Mouse (Mus musculus) heart, postnatal 0 days (tissue): Measurements from ENCODE around the gene Rps6kb1. TPM values are rescaled to one million over a fixed set of nuclear protein-coding genes. Genes with fewer than 3 reads are reported as not detected.

Experiments
- ATAC-seq: fragments of 200-750 bp; cut with Nextera tagmentation; 2 replicates; pipeline ENCODE4 v1.8.0; 2017; ENCODE audit warnings: low read depth, moderate number of reproducible peaks, moderate library complexity; ENCODE audit not compliant: insufficient read depth
- DNase-seq: peaks from one replicate; pipeline ENCODE4 v3.0.0-alpha.2; 2016; ENCODE audit warnings: low spot score
- H3K27ac ChIP-seq: fragments of 300-500 bp; sonication (generic); 2 replicates; pipeline ENCODE4 v1.5.1; 2014; ENCODE audit warnings: low read depth, mild to moderate bottlenecking
- H3K27me3 ChIP-seq: fragments of 300-500 bp; sonication (generic); 2 replicates; pipeline ENCODE4 v1.6.1; 2014; ENCODE audit warnings: low read length, mixed read lengths; ENCODE audit not compliant: control insufficient read depth, insufficient read depth
- H3K36me3 ChIP-seq: fragments of 300-500 bp; sonication (generic); replicated peaks from 2 replicates; pipeline ENCODE4 v1.6.1; 2014; ENCODE audit warnings: low read length, mixed read lengths; ENCODE audit not compliant: control insufficient read depth, insufficient read depth
- H3K4me1 ChIP-seq: fragments of 300-500 bp; sonication (generic); 2 replicates; pipeline ENCODE4 v1.6.1; 2014; ENCODE audit warnings: antibody characterized with exemption; ENCODE audit not compliant: control insufficient read depth, insufficient read depth
- H3K4me2 ChIP-seq: fragments of 300-500 bp; sonication (generic); 2 replicates; pipeline ENCODE4 v1.6.1; 2014; ENCODE audit warnings: low read depth, mild to moderate bottlenecking, low read length, moderate library complexity
- H3K4me3 ChIP-seq: fragments of 300-500 bp; sonication (generic); 2 replicates; pipeline ENCODE4 v1.5.1; 2014; ENCODE audit warnings: low read depth, low read length
- H3K9ac ChIP-seq: fragments of 300-500 bp; sonication (generic); replicated peaks from 2 replicates; pipeline ENCODE4 v1.6.1; 2014; ENCODE audit warnings: low read depth, low read length, mixed read lengths
- H3K9me3 ChIP-seq: fragments of 300-500 bp; sonication (generic); replicated peaks from 2 replicates; pipeline ENCODE4 v1.6.1; 2016; ENCODE audit warnings: low read length; ENCODE audit not compliant: control insufficient read depth
- CTCF ChIP-seq: IDR thresholded peaks from 2 replicates; pipeline ENCODE4 v1.5.1; 2016; ENCODE audit warnings: antibody characterized with exemption, control low read depth, low read depth
- EP300 ChIP-seq: IDR thresholded peaks from 2 replicates; pipeline ENCODE4 v1.6.1; 2016; ENCODE audit warnings: antibody characterized with exemption, low read depth
- WGBS: fragments of 180-500 bp; shearing (Covaris S2); extraction: QIAGEN DNeasy Blood & Tissue Kit; methylation state at CpG from one replicate; pipeline ENCODE4 v1.1.7; 2014; 5-methylcytosine and 5-hydroxymethylcytosine counted together
- polyA plus RNA-seq: library from polyadenylated mRNA; unstranded; fragments of >200 nt; fragmentation: Nextera tagmentation; extraction: Ambion mirVana; gene quantifications from 2 replicates; pipeline ENCODE4 v1.2.1, GENCODE M21; 2015
- total RNA-seq: library from RNA; depleted of rRNA; stranded (reverse); fragments of >200 nt; gene quantifications from 2 replicates; pipeline ENCODE4 v1.2.3, GENCODE M21; 2014; ENCODE audit warnings: low replicate concordance

Rps6kb1 gene
- total and polyA plus RNA-seq, 2 experiments from 2014 or later = 10.5 to 37.1 TPM

GRCm38 (mm10) chr11:86532834-86533233, 11.8 kb downstream of the Rps6kb1 start:
- Histone ChIP-seq H3K27ac (no peak overlapping the region), H3K9ac (no peak overlapping the region), H3K4me3 (no peak overlapping the region), H3K9me3 (no peaks in the 10 kb centered on the region), H3K4me2 (no peak overlapping the region), H3K27me3 (no peaks in the 10 kb centered on the region), H3K4me1 (no peaks in the 10 kb centered on the region), H3K36me3 (peaks cover 45% of the 10 kb centered on the region)
- 75% methylated on average over 1 of the region's 1 CpGs for WGBS
- TF ChIP-seq EP300 (no peak), CTCF (peak; percentile 50)
- DNase-seq (peak; percentile 27), ATAC-seq (no peak)

DNA sequence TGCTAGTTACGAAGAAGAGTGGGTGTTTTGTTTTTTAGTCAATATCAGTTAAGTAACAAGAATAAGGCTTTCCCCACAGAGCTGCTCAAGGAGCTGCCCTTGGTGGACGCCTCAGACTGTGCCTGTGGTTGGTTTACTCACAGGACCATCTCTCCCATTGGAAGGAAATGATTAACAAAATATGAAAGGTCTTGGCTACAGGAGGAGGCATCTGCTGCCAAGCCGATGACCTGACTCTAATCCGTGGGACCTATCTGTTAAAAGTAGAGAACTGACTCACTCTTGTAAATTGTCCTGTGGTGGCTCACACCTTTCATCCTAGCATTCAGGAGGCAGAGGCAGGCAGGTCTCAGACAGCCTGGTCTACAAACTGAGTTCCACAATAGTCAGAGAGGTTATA, 17.1 kb downstream of the Rps6kb1 start:
- TF ChIP-seq CTCF (no peak), EP300 (no peak)
- Histone ChIP-seq H3K27me3 (no peaks in the 10 kb centered on the region), H3K4me2 (no peak overlapping the region), H3K9ac (no peak overlapping the region), H3K36me3 (peaks cover 83% of the 10 kb centered on the region), H3K4me3 (no peak overlapping the region), H3K4me1 (no peaks in the 10 kb centered on the region), H3K9me3 (no peaks in the 10 kb centered on the region), H3K27ac (no peak overlapping the region)
- 94% methylated on average over 4 of the region's 4 CpGs for WGBS
- DNase-seq = no peak
- no peak for ATAC-seq

DNA sequence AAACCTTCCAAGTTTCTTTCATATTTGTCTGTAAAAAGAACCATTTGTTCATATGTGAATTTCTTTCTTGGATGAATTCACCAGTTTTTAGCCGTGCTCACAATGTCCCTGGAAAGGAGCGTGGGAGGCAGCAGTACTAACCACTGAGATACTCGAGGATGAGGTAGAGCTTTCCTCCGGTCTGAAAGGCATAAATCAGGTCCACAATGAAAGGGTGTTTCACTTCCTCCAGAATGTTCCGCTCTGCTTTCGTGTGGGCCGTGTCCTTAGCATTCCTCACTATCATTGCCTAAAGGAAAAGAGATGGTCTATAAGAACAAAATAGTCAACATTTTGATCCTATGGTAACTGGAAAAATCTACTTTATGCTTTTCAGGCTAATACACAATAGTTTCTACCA, 24.9 kb downstream of the Rps6kb1 start:
- H3K36me3 ChIP-seq = peaks cover 83% of the 10 kb centered on the region
- H3K27me3 ChIP-seq = no peaks in the 10 kb centered on the region
- ATAC-seq (no peak), DNase-seq (no peak)
- TF ChIP-seq EP300 = no peak
- no peak overlapping the region for H3K4me2 ChIP-seq
- H3K9ac ChIP-seq = no peak overlapping the region
- no peak overlapping the region for H3K4me3 ChIP-seq
- no peak overlapping the region for H3K27ac ChIP-seq
- H3K4me1 ChIP-seq = no peaks in the 10 kb centered on the region
- H3K9me3 ChIP-seq = no peaks in the 10 kb centered on the region
- WGBS = 78% methylated on average over 7 of the region's 7 CpGs

DNA sequence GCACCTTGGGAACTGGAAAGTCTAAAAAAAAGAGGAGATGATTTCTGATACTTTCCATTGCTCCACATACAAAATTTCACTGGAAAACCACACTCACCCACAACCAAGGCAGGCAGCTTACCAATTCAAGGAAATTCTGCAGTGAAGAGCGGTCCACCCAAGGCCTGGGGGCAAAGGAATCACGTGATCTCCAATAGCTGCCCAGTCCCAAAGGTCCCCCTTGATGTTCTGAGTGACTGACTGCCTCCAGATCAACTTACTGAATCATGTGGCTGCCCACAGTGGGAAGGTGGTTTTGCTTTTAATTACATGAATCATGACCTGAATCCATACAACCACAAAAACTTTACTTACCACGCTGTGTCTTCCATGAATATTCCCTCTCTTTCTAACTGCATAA, 27.4 kb downstream of the Rps6kb1 start:
- H3K27me3 ChIP-seq = no peaks in the 10 kb centered on the region
- H3K36me3 ChIP-seq = peaks cover 80% of the 10 kb centered on the region
- H3K9ac ChIP-seq = no peak overlapping the region
- no peaks in the 10 kb centered on the region for H3K4me1 ChIP-seq
- TF ChIP-seq CTCF (no peak), EP300 (no peak)
- no peak for ATAC-seq
- H3K27ac ChIP-seq = no peak overlapping the region
- 90% methylated on average over 3 of the region's 3 CpGs for WGBS
- no peaks in the 10 kb centered on the region for H3K9me3 ChIP-seq
- H3K4me3 ChIP-seq = no peak overlapping the region
- no peak for DNase-seq
- no peak overlapping the region for H3K4me2 ChIP-seq

DNA sequence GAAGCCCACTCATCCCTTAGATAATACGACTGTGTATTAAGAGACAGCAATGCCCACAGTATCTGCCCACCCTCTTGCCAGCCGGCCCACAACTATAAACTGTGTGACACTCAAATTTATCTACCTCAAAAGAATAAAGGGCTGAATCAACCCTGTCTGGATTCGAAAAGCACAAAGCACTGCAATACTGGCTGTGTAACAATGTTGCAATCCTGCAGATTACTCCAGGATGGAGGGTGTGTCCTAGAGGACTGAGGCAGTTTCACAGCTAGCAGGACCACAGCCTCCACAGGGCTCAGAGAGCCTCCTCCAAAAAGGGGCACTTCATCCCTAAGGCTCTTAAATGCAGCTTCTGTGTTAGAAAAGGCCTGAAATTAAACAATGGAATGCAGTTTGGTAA, 28.0 kb downstream of the Rps6kb1 start:
- Histone ChIP-seq H3K36me3 (peaks cover 80% of the 10 kb centered on the region), H3K9me3 (no peaks in the 10 kb centered on the region), H3K4me2 (no peak overlapping the region), H3K4me1 (no peaks in the 10 kb centered on the region), H3K27me3 (no peaks in the 10 kb centered on the region), H3K27ac (no peak overlapping the region), H3K4me3 (no peak overlapping the region), H3K9ac (no peak overlapping the region)
- TF ChIP-seq EP300 = no peak
- no peak for TF ChIP-seq CTCF
- DNase-seq = no peak
- no peak for ATAC-seq
- WGBS = 88% methylated on average over 3 of the region's 3 CpGs

DNA sequence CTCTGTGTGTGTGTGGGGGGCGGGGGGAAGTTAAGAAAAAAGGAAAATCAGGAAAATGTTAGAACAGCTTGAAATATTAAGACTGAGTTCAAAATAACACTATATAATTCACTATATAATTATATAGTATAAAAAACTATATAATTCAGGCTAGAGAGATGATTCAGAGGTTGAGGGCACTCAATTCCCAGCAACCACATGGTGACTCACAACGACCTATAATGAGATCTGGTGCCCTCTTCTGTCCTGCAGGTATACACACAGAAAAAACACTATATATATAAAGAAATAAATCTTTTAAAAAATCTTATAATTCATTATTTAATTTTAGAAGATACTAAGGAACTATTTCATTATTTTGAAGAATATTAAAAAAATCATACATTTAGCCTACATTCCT, 36.6 kb downstream of the Rps6kb1 start:
- TF ChIP-seq CTCF (no peak), EP300 (no peak)

More for the DNA sequence above, 36.6 kb downstream of the Rps6kb1 start:
- Histone ChIP-seq H3K9me3 (no peaks in the 10 kb centered on the region), H3K27me3 (no peaks in the 10 kb centered on the region), H3K4me1 (no peaks in the 10 kb centered on the region), H3K4me2 (no peak overlapping the region), H3K36me3 (peaks cover 88% of the 10 kb centered on the region), H3K9ac (no peak overlapping the region), H3K4me3 (no peak overlapping the region), H3K27ac (no peak overlapping the region)
- DNase-seq = no peak
- ATAC-seq = no peak
- WGBS = 87% methylated on average over 2 of the region's 2 CpGs
